Mouse (Mus musculus) hindlimb bud, embryonic 11.5 days (tissue): Measurements from ENCODE around the gene Rnf182.

ENCODE experiments used
- DNase-seq: peaks from one replicate; pipeline ENCODE4 v3.0.0-alpha.2; 2012; ENCODE audit warnings: low read depth, low spot score; ENCODE audit errors: extremely low spot score

The Rnf182 gene

DNA sequence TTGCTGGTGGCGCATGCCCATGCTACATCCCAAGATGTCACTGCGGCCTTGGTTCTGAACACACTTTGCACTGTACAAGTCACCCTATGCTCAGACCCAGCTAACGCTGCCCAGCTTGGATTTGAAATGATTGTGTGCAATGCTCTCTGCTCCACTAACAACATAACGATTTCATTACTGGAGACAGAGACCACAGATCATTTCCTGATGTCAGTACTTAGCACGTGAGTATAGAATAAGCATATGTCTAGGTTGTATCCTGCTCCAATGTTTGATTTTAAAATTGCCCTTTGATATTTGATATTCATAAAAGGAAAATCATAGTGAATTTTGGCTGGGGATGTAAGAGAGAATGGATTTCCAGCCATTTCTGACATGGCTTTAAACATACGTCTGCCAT, 3.5 kb upstream of the Rnf182 start:
- no peak for DNase-seq

GRCm38 (mm10) chr13:43614667-43615066, 843 bp upstream of the Rnf182 start:
- no peak for DNase-seq

DNA sequence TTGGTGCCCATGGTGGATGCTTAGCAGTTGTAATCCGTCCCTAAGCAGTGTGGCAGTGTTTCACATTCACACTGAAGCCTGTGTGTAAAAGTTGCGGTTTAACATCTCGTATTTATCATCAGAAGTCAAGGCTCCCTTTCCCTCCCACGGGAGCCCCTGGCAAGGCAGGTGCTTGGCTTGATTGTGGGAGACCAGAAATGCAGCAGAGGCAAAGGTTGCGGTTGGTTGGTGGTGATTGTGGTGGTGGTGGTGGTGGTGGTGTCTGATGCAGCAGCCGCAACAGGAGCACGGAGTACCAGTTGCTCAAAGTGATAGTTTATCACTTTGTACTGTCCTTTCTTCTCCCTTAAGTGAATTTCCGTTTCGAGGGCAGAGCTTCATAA, 325 bp upstream of the Rnf182 start:
- no peak for DNase-seq

GRCm38 (mm10) chr13:43616551-43616950, 1.0 kb downstream of the Rnf182 start:
- no peak for DNase-seq

- DNase-seq, result no peak
These were observed 4.2 kb downstream of the Rnf182 start for GRCm38 (mm10) chr13:43619550-43620175.

DNA sequence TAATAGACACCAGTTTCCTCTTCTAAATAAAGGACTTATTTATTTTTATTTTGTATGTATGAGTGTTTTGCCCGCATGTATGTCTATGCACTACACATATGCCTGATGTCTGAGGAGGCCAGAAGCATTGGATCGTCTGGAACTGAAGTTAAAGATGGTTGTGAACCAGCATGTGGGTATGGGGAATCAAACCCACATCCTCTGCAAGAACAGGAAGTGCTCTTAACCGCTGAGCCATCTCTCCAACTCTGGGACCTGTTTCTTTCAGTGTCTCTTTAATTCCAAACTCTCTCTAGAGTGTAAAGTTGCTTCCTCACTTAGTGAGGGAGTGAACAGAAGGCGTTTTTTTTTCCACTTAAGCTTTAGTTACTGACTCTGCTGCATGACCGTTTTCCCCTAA, 12.4 kb downstream of the Rnf182 start:
- DNase-seq, result no peak

DNA sequence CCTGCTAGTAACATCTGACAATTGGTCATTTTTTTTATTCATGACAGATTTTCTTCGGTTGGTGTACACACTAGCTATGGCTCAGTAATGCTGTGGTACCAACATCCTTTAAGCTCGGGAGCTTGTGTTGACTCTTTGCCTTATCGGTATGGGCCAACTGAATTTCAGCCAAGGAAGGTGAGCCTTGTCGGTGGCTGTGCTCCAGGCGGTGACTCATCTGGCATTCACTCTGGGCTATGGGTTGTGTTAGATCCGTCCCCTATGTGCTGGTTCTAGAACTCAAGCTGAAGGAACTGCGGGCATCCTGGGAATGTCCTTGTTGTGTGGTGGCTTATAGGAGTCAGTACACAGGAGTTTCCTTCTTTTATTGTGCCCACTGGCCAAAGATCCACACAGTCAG, 14.3 kb downstream of the Rnf182 start:
- no peak for DNase-seq

- DNase-seq, result no peak
These were observed 15.8 kb downstream of the Rnf182 start for GRCm38 (mm10) chr13:43631266-43631665.

GRCm38 (mm10) chr13:43633024-43633423, 17.5 kb downstream of the Rnf182 start:
- no peak for DNase-seq

DNA sequence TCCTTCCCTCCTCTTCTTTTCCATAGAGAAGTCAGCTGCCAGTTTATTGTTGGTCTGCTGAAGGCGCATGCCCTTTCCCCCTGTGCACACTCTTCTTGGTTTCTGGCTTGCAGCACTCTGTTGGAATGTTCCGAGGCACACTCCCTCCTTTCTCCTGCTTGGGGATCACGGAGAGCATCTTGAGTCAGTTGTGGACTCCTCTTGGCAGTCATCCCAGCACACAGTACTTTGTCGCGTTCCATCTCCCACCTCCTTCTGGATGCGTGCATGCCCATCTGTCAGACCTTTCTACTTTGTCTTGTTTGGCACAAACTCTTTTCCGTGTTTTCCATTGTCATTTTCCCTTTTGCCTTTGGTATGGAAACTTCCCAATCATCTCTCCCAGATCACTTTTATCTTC, 22.2 kb downstream of the Rnf182 start:
- no peak for DNase-seq

GRCm38 (mm10) chr13:43644991-43645390, 29.5 kb downstream of the Rnf182 start:
- DNase-seq, result no peak

DNA sequence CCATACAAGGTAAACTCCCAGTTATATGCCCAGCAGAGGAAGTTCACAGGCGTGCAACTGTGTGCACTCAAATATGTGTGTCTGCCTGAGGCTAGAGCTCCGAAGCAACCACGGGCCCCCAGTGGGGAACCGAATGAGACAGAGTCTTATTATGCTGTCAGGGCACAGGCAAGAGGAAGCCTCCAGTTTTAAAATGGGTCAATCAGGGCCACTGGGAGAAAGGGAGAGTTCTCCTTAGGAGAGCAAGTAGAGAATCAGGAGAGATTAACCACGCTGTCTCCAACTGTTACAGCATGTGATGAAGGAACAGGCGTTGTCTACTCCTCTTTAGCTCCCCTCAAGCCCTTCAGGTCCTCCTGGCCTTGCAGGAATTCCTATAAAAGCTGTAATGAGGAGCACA, 33.0 kb downstream of the Rnf182 start:
- DNase-seq, result no peak

DNA sequence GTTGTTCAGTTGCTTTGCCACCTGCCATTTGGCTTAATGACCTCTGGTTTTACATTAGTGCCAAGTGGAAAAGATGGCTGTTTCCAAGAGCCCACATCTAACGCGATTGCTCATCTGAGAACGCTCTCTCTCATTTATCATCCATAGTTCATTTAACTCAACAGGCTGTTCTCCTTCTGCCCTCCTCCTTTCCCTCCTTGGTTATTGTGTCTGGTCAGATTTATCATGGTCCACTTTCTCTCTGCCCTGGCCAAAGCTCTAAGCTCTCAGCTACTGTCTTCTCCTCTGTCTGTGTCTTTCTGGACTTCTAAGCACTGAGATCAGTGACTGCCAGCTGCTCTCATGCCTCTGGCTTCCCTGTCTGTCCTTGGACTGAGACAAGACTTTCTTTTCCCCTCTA, 35.8 kb downstream of the Rnf182 start:
- DNase-seq, result no peak

DNA sequence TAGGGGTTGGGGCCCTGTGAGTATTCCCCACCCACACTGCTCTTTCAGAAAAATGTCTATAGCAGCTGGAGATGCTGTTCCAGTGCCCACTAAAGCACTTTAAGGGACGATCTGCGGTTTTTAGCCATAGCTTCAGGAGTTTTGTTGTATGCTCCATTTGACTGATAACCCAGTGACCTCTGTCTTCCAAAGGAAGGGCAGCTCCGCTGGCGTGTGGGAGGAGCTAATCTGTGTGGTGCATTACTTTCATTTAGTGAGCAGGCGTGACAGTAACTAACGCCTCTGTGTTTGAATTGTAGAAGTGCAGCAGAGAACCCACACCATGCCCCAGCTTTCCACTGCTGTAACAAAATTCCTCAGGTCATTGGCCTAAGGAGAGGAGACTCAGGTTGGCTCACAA, 38.6 kb downstream of the Rnf182 start:
- no peak for DNase-seq

- no peak for DNase-seq
These were observed 47.7 kb downstream of the Rnf182 start for GRCm38 (mm10) chr13:43663225-43663624.

- no peak for DNase-seq
These were observed 50.6 kb downstream of the Rnf182 start for GRCm38 (mm10) chr13:43666130-43666529.

GRCm38 (mm10) chr13:43666920-43667319, 51.4 kb downstream of the Rnf182 start:
- no peak for DNase-seq

- no peak for DNase-seq
These were observed 61.8 kb downstream of the Rnf182 start for GRCm38 (mm10) chr13:43677159-43677882.

DNA sequence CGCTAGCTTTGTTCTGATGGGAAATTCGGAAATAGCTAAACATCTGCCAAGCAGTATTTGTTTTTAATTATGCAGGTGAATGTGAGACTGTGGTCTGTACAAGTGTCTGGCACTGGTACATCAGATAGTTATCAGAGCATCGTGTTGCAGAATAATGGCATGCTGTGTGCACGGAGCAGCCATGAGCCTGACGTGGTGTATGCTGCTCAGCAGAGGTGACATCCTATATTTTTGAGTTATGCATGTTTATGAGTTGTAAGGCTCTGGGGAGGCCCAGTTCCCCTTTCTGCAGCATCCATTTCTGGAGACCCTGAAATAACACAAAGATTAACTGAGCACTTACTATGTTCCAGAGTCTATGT, 62.4 kb downstream of the Rnf182 start:
- DNase-seq, result no peak

DNA sequence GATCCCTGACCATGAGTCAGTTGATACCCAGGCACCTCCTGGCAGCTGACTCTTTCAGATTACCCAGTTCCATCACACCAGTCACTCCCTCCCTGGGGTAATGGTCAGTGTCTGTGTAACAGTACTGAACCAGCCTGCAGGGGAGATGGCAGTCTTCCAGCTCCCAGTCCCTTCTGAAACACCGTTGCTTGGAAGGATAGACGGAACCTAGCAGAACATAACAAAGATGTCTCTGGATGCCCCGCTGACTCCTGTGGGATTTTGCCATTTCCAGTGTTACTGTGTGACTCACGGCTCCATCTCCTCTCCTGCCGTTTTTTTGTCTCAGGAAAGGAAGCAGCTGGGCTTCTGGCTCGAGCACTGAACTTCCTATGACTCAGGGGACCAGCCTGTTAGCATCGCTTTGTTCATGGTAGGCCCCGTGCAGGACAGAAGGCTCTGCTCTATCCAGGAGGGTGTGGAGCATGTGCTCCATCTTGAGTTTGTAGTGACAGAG, 69.0 kb downstream of the Rnf182 start:
- no peak for DNase-seq

- DNase-seq, result no peak
These were observed 72.6 kb downstream of the Rnf182 start for GRCm38 (mm10) chr13:43688065-43688464.

GRCm38 (mm10) chr13:43691755-43692154, 76.2 kb downstream of the Rnf182 start:
- DNase-seq, result no peak

GRCm38 (mm10) chr13:43695521-43695920, 80.0 kb downstream of the Rnf182 start:
- DNase-seq, result no peak
